Mouse (Mus musculus) layer of hippocampus, adult 11-12 months (tissue): ENCODE results near the gene Vstm2b.

Experiments used
- DNase-seq: peaks from one replicate; pipeline ENCODE4 v3.0.0; 2022; ENCODE audit warnings: low spot score

Gene Vstm2b

GRCm38 (mm10) chr7:40898096-40898710, at the start of gene Vstm2b:
Vstm2b (plus strand) TSS chr7:40898328.
- DNase-seq: no peak

GRCm38 (mm10) chr7:40856088-40856625, 42.0 kb upstream of the Vstm2b start:
- DNase-seq: no peak

GRCm38 (mm10) chr7:40873380-40873990, 24.6 kb upstream of the Vstm2b start:
- DNase-seq: no peak

- peak; percentile 65 for DNase-seq
These were observed 13.2 kb upstream of the Vstm2b start for GRCm38 (mm10) chr7:40884855-40885489.

GRCm38 (mm10) chr7:40888358-40888757, 9.8 kb upstream of the Vstm2b start:
- no peak for DNase-seq

GRCm38 (mm10) chr7:40896964-40897363, 1.2 kb upstream of the Vstm2b start:
- no peak for DNase-seq

- peak; percentile 62 for DNase-seq
These were observed 715 bp downstream of the Vstm2b start for GRCm38 (mm10) chr7:40898711-40899375.

GRCm38 (mm10) chr7:40899376-40900265, 1.5 kb downstream of the Vstm2b start:
- no peak for DNase-seq

- DNase-seq: peak; percentile 90
These were observed 3.1 kb downstream of the Vstm2b start for GRCm38 (mm10) chr7:40901201-40901600.

- DNase-seq: peak; percentile 39
These were observed 4.4 kb downstream of the Vstm2b start for GRCm38 (mm10) chr7:40902506-40902905.

- peak; percentile 59 for DNase-seq
These were observed 8.4 kb downstream of the Vstm2b start for GRCm38 (mm10) chr7:40906484-40906883.

GRCm38 (mm10) chr7:40916761-40917160, 18.6 kb downstream of the Vstm2b start:
- peak; percentile 23 for DNase-seq

GRCm38 (mm10) chr7:40920118-40920517, 22.0 kb downstream of the Vstm2b start:
- no peak for DNase-seq

- no peak for DNase-seq
These were observed 23.2 kb downstream of the Vstm2b start for GRCm38 (mm10) chr7:40921281-40921680.

- DNase-seq: no peak
These were observed 24.7 kb downstream of the Vstm2b start for GRCm38 (mm10) chr7:40922871-40923270.

GRCm38 (mm10) chr7:40928391-40928790, 30.3 kb downstream of the Vstm2b start:
- no peak for DNase-seq

GRCm38 (mm10) chr7:40936617-40937212, 38.6 kb downstream of the Vstm2b start:
- DNase-seq: no peak

GRCm38 (mm10) chr7:40939371-40939770, 41.2 kb downstream of the Vstm2b start:
- no peak for DNase-seq

- peak; percentile 18 for DNase-seq
These were observed 44.3 kb downstream of the Vstm2b start for GRCm38 (mm10) chr7:40942233-40942935.
